Mouse (Mus musculus): ENCODE data around the gene Bglap2.
A peak's percentile ranks its signal among the peaks of the same experiment; 100 is the strongest.
"Not testable (repeated sequence)": the region's sequence is repeated elsewhere in the genome, so short reads cannot be mapped to it uniquely, and the experiment has no call there.

Bglap2 gene

GRCm38 (mm10) chr3:88384364-88384763 lies 5.9 kb upstream of the Bglap2 start, which contains the start of gene Bglap:
Bglap (minus strand) TSS chr3:88384464.
- DNase-seq = no peak

- not testable (repeated sequence) for DNase-seq
Measured at GRCm38 (mm10) chr3:88382383-88382782, 3.9 kb upstream of the Bglap2 start.

GRCm38 (mm10) chr3:88381389-88382315 lies 3.2 kb upstream of the Bglap2 start:
- peak in 1 of 2 experiments; percentile 38 for DNase-seq

- DNase-seq = not testable (repeated sequence)
Measured at GRCm38 (mm10) chr3:88376644-88377043, 1.9 kb downstream of the Bglap2 start.

GRCm38 (mm10) chr3:88375750-88376626 lies 2.5 kb downstream of the Bglap2 start:
- not testable (repeated sequence) for DNase-seq

- DNase-seq = not testable (repeated sequence)
Measured at GRCm38 (mm10) chr3:88372643-88373042, 5.9 kb downstream of the Bglap2 start, which contains the start of gene Bglap3. Bglap3 (minus strand) TSS chr3:88372743.

- DNase-seq = not testable (repeated sequence)
Measured at GRCm38 (mm10) chr3:88368511-88368910, 10.0 kb downstream of the Bglap2 start.

- not testable (repeated sequence) for DNase-seq
Measured at GRCm38 (mm10) chr3:88367517-88367916, 11.0 kb downstream of the Bglap2 start.

- DNase-seq = peak; percentile 60
Measured at GRCm38 (mm10) chr3:88366830-88367428, 11.6 kb downstream of the Bglap2 start.

- DNase-seq = no peak
Measured at GRCm38 (mm10) chr3:88365705-88366361, 12.7 kb downstream of the Bglap2 start.

GRCm38 (mm10) chr3:88364337-88364736 lies 14.2 kb downstream of the Bglap2 start, which contains the start of gene Paqr6:
Paqr6 (plus strand) TSS chr3:88364584.
- DNase-seq = peak; percentile 83 to 86

- peak in 1 of 2 experiments; percentile 45 for DNase-seq
Measured at GRCm38 (mm10) chr3:88363700-88364099, 14.8 kb downstream of the Bglap2 start.

- DNase-seq = no peak
Measured at GRCm38 (mm10) chr3:88361612-88362313, 16.7 kb downstream of the Bglap2 start.

- DNase-seq = no peak
Measured at GRCm38 (mm10) chr3:88361096-88361495, 17.4 kb downstream of the Bglap2 start.

GRCm38 (mm10) chr3:88359989-88360388 lies 18.5 kb downstream of the Bglap2 start:
- DNase-seq = no peak

GRCm38 (mm10) chr3:88359584-88359983 lies 18.9 kb downstream of the Bglap2 start:
- DNase-seq = no peak

- DNase-seq = no peak
Measured at GRCm38 (mm10) chr3:88354396-88355165, 23.9 kb downstream of the Bglap2 start.

GRCm38 (mm10) chr3:88352907-88353306 lies 25.6 kb downstream of the Bglap2 start:
- DNase-seq = no peak

GRCm38 (mm10) chr3:88350732-88351131 lies 27.8 kb downstream of the Bglap2 start:
- no peak for DNase-seq

GRCm38 (mm10) chr3:88339006-88339405 lies 39.5 kb downstream of the Bglap2 start:
- no peak for DNase-seq

GRCm38 (mm10) chr3:88338316-88338715 lies 40.2 kb downstream of the Bglap2 start:
- no peak for DNase-seq

All from lung, postnatal 4 days (tissue).